Comparison of ENCODE assay signal across 7 mouse cellular contexts in the genomic region with DNA sequence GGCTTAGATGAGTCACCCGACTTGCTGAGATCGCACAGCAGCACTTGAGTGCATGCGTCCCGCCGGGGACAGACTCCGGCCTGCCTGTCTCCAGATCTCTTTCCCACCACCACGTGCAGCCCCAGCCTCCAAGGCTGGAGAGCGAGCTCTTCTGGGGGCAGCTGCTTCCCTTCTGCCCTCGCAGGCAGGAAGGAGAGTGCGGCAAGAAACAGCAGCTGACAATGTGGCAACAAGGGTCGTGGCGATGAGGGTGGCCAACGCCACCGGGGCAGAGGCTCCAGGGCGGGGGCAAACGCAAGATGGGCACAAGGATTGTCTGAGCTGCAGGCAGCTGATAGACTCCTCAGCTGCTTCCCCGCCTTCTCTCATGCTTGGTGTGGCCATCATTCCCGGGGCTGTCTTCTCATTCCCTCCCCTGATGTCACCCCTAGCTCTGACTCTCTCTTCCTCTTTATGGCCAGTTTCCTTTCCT. TPM values are rescaled to one million over a fixed set of nuclear protein-coding genes. Genes with fewer than 3 reads are reported as not detected.
DNase-seq lines count a peak whose midpoint lies in the region; ATAC-seq lines count a peak whose summit lies in the region.

No protein-coding gene starts in this region.

- 69% methylated on average over 18 of the region's 18 CpGs for WGBS in neural tube, embryonic 12.5 days
- 35% methylated on average over 18 of the region's 18 CpGs for WGBS in intestine, embryonic 16.5 days

- DNase-seq in neural tube, embryonic 10.5 days (ENCODE audit: extremely low spot score, low spot score) = no peak
- DNase-seq in cerebellum, postnatal 14 days = no peak
- no peak for DNase-seq in embryo, embryonic 11 days

- ATAC-seq in neural tube, embryonic 12.5 days (ENCODE audit: low FRiP score, low read depth) = no peak
- peak; percentile 84 for ATAC-seq in erythroid progenitor cell, adult 5-6 weeks (replicated peaks; ENCODE audit: low FRiP score, poor library complexity, severe bottlenecking)
- ATAC-seq in intestine, embryonic 16.5 days = no peak; the same call in 1 of the 2 replicates
- peak; percentile 33; the same call in 1 of the 2 replicates for ATAC-seq in monocyte, adult 5-6 weeks (replicated peaks; ENCODE audit: insufficient number of reproducible peaks, low FRiP score, low TSS enrichment, poor library complexity, severe bottlenecking)

- H3K36me3 ChIP-seq in neural tube, embryonic 12.5 days = no peaks in the 10 kb centered on the region
- H3K36me3 ChIP-seq in intestine, embryonic 16.5 days (ENCODE audit: control insufficient read depth, insufficient read depth, low read length) = no peaks in the 10 kb centered on the region

- no peaks in the 10 kb centered on the region for H3K9me3 ChIP-seq in neural tube, embryonic 12.5 days
- no peaks in the 10 kb centered on the region for H3K9me3 ChIP-seq in intestine, embryonic 16.5 days (ENCODE audit: control insufficient read depth, low read length)

- H3K4me3 ChIP-seq in neural tube, embryonic 12.5 days = no peak overlapping the region
- no peak overlapping the region for H3K4me3 ChIP-seq in intestine, embryonic 16.5 days (ENCODE audit: low read length)

- H3K27me3 ChIP-seq in neural tube, embryonic 12.5 days (replicated peaks) = no peaks in the 10 kb centered on the region
- no peaks in the 10 kb centered on the region for H3K27me3 ChIP-seq in intestine, embryonic 16.5 days (replicated peaks; ENCODE audit: control insufficient read depth, insufficient read depth, low read length)

- no peak overlapping the region for H3K9ac ChIP-seq in neural tube, embryonic 12.5 days
- H3K9ac ChIP-seq in intestine, embryonic 16.5 days (ENCODE audit: low read depth, low read length) = peak overlapping the region; percentile 21

- peaks cover 26% of the 10 kb centered on the region for H3K4me1 ChIP-seq in neural tube, embryonic 12.5 days
- peaks cover 45% of the 10 kb centered on the region for H3K4me1 ChIP-seq in intestine, embryonic 16.5 days (ENCODE audit: control insufficient read depth, insufficient read depth, low read length)

- no peak overlapping the region for H3K4me2 ChIP-seq in neural tube, embryonic 12.5 days (replicated peaks)
- H3K4me2 ChIP-seq in intestine, embryonic 16.5 days (ENCODE audit: low read depth, low read length) = no peak overlapping the region

- H3K27ac ChIP-seq in neural tube, embryonic 12.5 days = peak overlapping the region; percentile 12; the same call in 1 of the 2 replicates
- peak overlapping the region; percentile 92 for H3K27ac ChIP-seq in intestine, embryonic 16.5 days (ENCODE audit: low read length)

RNA-seq across cellular contexts. Expression of a gene that starts 18.4 kb away (rescaled TPM):
- polyA plus RNA-seq in neural tube, embryonic 12.5 days (2016; fragmentation: Nextera tagmentation; extraction: Ambion mirVana) = 146 and 152 TPM in 2 replicates
- 360 and 366 TPM in 2 replicates for total RNA-seq in erythroid progenitor cell, adult 5-6 weeks (2015; ENCODE audit: low replicate concordance)
- total RNA-seq in erythroid progenitor cell, adult 5-6 weeks (2017; ENCODE audit: low replicate concordance) = 181 and 222 TPM in 2 replicates
- polyA plus RNA-seq in intestine, embryonic 16.5 days (2015; fragmentation: Nextera tagmentation; extraction: Ambion mirVana) = 371 and 393 TPM in 2 replicates
- 152 to 227 TPM (median 161 TPM) in 3 replicates for total RNA-seq in monocyte, adult 5-6 weeks (2017)

RNA-seq across cellular contexts. Expression of a gene that starts 21.2 kb away (rescaled TPM):
- polyA plus RNA-seq in neural tube, embryonic 12.5 days (2016; fragmentation: Nextera tagmentation; extraction: Ambion mirVana) = 28.7 and 30.3 TPM in 2 replicates
- 35.6 and 71.4 TPM in 2 replicates for total RNA-seq in erythroid progenitor cell, adult 5-6 weeks (2015; ENCODE audit: low replicate concordance)
- total RNA-seq in erythroid progenitor cell, adult 5-6 weeks (2017; ENCODE audit: low replicate concordance) = 54.4 and 71.9 TPM in 2 replicates
- polyA plus RNA-seq in intestine, embryonic 16.5 days (2015; fragmentation: Nextera tagmentation; extraction: Ambion mirVana) = 19.1 and 20.4 TPM in 2 replicates
- 67.5 to 90.9 TPM (median 77.3 TPM) in 3 replicates for total RNA-seq in monocyte, adult 5-6 weeks (2017)

Comparison
In these comparisons a context has a peak if more than half of its experiments do, and no peak if none do; other contexts are left out.
1. ATAC-seq: peak in erythroid progenitor cell, adult 5-6 weeks (single experiment) and monocyte, adult 5-6 weeks (single experiment); none in neural tube, embryonic 12.5 days (single experiment) and intestine, embryonic 16.5 days (single experiment).